Mouse (Mus musculus) layer of hippocampus, adult 2 months (tissue): ENCODE data around the gene Slc35a2. TPM values are rescaled to one million over a fixed set of nuclear protein-coding genes. Genes with fewer than 3 reads are reported as not detected.
"Not testable (repeated sequence)": the region's sequence is repeated elsewhere in the genome, so short reads cannot be mapped to it uniquely, and the experiment has no call there.

ENCODE experiments used
- DNase-seq, 2 experiments: peaks; one replicate each; pipeline ENCODE4 v3.0.0; 2022; ENCODE audit warnings: low spot score in 2 of 2
- H3K27ac ChIP-seq: fragments of 200-600 bp; 2 replicates; pipeline ENCODE4 v1.8.1; 2022
- H3K4me3 ChIP-seq: fragments of 200-600 bp; 2 replicates; pipeline ENCODE4 v1.8.1; 2022; ENCODE audit warnings: mild to moderate bottlenecking
- CTCF ChIP-seq: fragments of 200-600 bp; conservative IDR thresholded peaks from 2 replicates; pipeline ENCODE4 v1.8.1; 2022; ENCODE audit warnings: antibody characterized with exemption, mild to moderate bottlenecking, moderate library complexity
- total RNA-seq, 2 experiments: library from RNA; stranded (reverse); gene quantifications; 2 replicates each; pipeline ENCODE4 v1.2.3; 2021

Gene Slc35a2
- total RNA-seq, 2 experiments from 2014 or later, result 36.0 to 40.5 TPM

- not testable (repeated sequence) for H3K4me3 ChIP-seq, H3K27ac ChIP-seq, DNase-seq
- peak; percentile 32; the same call in 1 of the 2 replicates for TF ChIP-seq CTCF
These were observed 34.1 kb downstream of the Slc35a2 start for GRCm38 (mm10) chrX:7917960-7918359.

- Histone ChIP-seq H3K4me3 (peak within 1 kb of the TSS; percentile 60), H3K27ac (peak within 1 kb of the TSS; percentile 87)
- no peak for TF ChIP-seq CTCF
- DNase-seq, result peak; percentile 37 to 50
These were observed 36.0 kb downstream of the Slc35a2 start, which contains the start of gene Pcsk1n for GRCm38 (mm10) chrX:7919601-7920383. Pcsk1n (plus strand) TSS chrX:7919822.

GRCm38 (mm10) chrX:7922032-7922431 lies 38.2 kb downstream of the Slc35a2 start:
- no peak for TF ChIP-seq CTCF
- H3K4me3 ChIP-seq, result peak overlapping the region; percentile 60
- no peak for DNase-seq
- H3K27ac ChIP-seq, result peak overlapping the region; percentile 39; the same call in 1 of the 2 replicates

- no peak overlapping the region for H3K4me3 ChIP-seq
- TF ChIP-seq CTCF, result no peak
These were observed 42.4 kb downstream of the Slc35a2 start for GRCm38 (mm10) chrX:7926266-7926665.

GRCm38 (mm10) chrX:7927116-7927515 lies 43.3 kb downstream of the Slc35a2 start:
- no peak for TF ChIP-seq CTCF
- DNase-seq, result no peak
- no peak overlapping the region for H3K27ac ChIP-seq
- H3K4me3 ChIP-seq, result no peak overlapping the region

More at GRCm38 (mm10) chrX:7926266-7926665, 42.4 kb downstream of the Slc35a2 start:
- DNase-seq, result no peak
- H3K27ac ChIP-seq, result no peak overlapping the region

- no peak for TF ChIP-seq CTCF
- H3K27ac ChIP-seq, result no peak within 1 kb of the TSS
These were observed 44.5 kb downstream of the Slc35a2 start, which contains the start of gene Eras for GRCm38 (mm10) chrX:7928270-7928790. Eras (minus strand) TSS chrX:7928607.

GRCm38 (mm10) chrX:7936874-7937273 lies 53.0 kb downstream of the Slc35a2 start:
- no peak overlapping the region for H3K4me3 ChIP-seq
- DNase-seq, result no peak
- no peak overlapping the region for H3K27ac ChIP-seq
- TF ChIP-seq CTCF, result peak; percentile 52

More at GRCm38 (mm10) chrX:7928270-7928790, 44.5 kb downstream of the Slc35a2 start, which contains the start of gene Eras:
- H3K4me3 ChIP-seq, result no peak within 1 kb of the TSS
- DNase-seq, result no peak

- Histone ChIP-seq H3K4me3 (no peak overlapping the region), H3K27ac (no peak overlapping the region)
- no peak for DNase-seq
- TF ChIP-seq CTCF, result no peak
These were observed 53.8 kb downstream of the Slc35a2 start for GRCm38 (mm10) chrX:7937667-7938066.

Other genes starting within 250 kb of the Slc35a2 start
- 1,000 to 10,000 TPM; 1,738 to 1,877 TPM for gene Syp, start 245.6 kb upstream of the Slc35a2 start, total RNA-seq
- 1 to 10 TPM; 1.0 to 1.1 TPM for gene Prickle3, start 226.8 kb upstream of the Slc35a2 start, total RNA-seq
- 1 to 10 TPM; 4.9 to 5.4 TPM for gene Plp2, start 212.6 kb upstream of the Slc35a2 start, total RNA-seq
- under 1 TPM; 0.31 to 0.52 TPM for gene Magix, start 202.8 kb upstream of the Slc35a2 start, total RNA-seq
- gene Gpkow, start 186.9 kb upstream of the Slc35a2 start, total RNA-seq, result 10 to 100 TPM; 32.6 to 40.6 TPM
- 10 to 100 TPM; 63.9 to 68.2 TPM for gene Wdr45, start 169.7 kb upstream of the Slc35a2 start, total RNA-seq
- not detected for gene Gm45208, start 161.8 kb upstream of the Slc35a2 start, total RNA-seq
- 100 to 1,000 TPM in 1 of 2 experiments, 10 to 100 TPM in 1; 91.6 to 102 TPM for gene Praf2, start 155.6 kb upstream of the Slc35a2 start, total RNA-seq
- 10 to 100 TPM; 14.7 to 20.6 TPM for gene Ccdc120, start 133.1 kb upstream of the Slc35a2 start, total RNA-seq
- 10 to 100 TPM; 29.0 to 35.1 TPM for gene Tfe3, start 121.5 kb upstream of the Slc35a2 start, total RNA-seq
- 100 to 1,000 TPM; 105 to 108 TPM for gene Gripap1, start 94.3 kb upstream of the Slc35a2 start, total RNA-seq
- 1 to 10 TPM; 9.5 to 9.7 TPM for gene Kcnd1, start 61.7 kb upstream of the Slc35a2 start, total RNA-seq
- 10 to 100 TPM; 82.6 to 83.8 TPM for gene Otud5, start 42.7 kb upstream of the Slc35a2 start, total RNA-seq
- 10 to 100 TPM; 53.0 to 54.6 TPM for gene Pim2, start 5.8 kb upstream of the Slc35a2 start, total RNA-seq
- gene Pqbp1, start 15.2 kb downstream of the Slc35a2 start, total RNA-seq, result 10 to 100 TPM; 83.6 to 92.9 TPM
- gene Timm17b, start 15.3 kb downstream of the Slc35a2 start, total RNA-seq, result 10 to 100 TPM; 21.4 to 26.3 TPM
- gene Gm10491, start 23.8 kb downstream of the Slc35a2 start, total RNA-seq, result not detected
- not detected for gene Gm10490, start 25.5 kb downstream of the Slc35a2 start, total RNA-seq
- gene Pcsk1n, start 35.8 kb downstream of the Slc35a2 start, total RNA-seq, result 100 to 1,000 TPM; 376 to 404 TPM
- gene Eras, start 44.6 kb downstream of the Slc35a2 start, total RNA-seq, result not detected
- 10 to 100 TPM; 49.2 to 51.4 TPM for gene Hdac6, start 63.9 kb downstream of the Slc35a2 start, total RNA-seq
- gene Gata1, start 94.0 kb downstream of the Slc35a2 start, total RNA-seq, result not detected
- gene Glod5, start 134.5 kb downstream of the Slc35a2 start, total RNA-seq, result under 1 TPM in 1 of 2 experiments, not detected in 1; 0.59 TPM
- gene Suv39h1, start 190.7 kb downstream of the Slc35a2 start, total RNA-seq, result 10 to 100 TPM; 20.2 to 20.3 TPM
- 1 to 10 TPM in 1 of 2 experiments, under 1 TPM in 1; 0.98 to 2.0 TPM for gene Was, start 206.5 kb downstream of the Slc35a2 start, total RNA-seq
- 100 to 1,000 TPM; 208 to 235 TPM for gene Wdr13, start 248.9 kb downstream of the Slc35a2 start, total RNA-seq